Mouse (Mus musculus) cortical plate, adult 2 months (tissue): ENCODE results near the gene Dus2.

Experiments
- CTCF ChIP-seq: fragments of 200-500 bp; IDR thresholded peaks from 2 replicates; pipeline ENCODE4 v1.5.1; 2011; ENCODE audit warnings: mild to moderate bottlenecking, control low read depth, low read length; ENCODE audit not compliant: insufficient read depth; ENCODE audit errors: extremely low read depth
- POLR2A ChIP-seq: fragments of 200-500 bp; IDR thresholded peaks from 2 replicates; pipeline ENCODE4 v1.6.1; 2011; ENCODE audit warnings: mild to moderate bottlenecking, low read length, control low read depth; ENCODE audit not compliant: insufficient read depth; ENCODE audit errors: extremely low read depth

- TF ChIP-seq CTCF = no peak
- TF ChIP-seq POLR2A = no peak
Observed at GRCm38 (mm10) chr8:106007135-106007534, 16.0 kb downstream of the Dus2 start.
